Mouse (Mus musculus) thymus, adult 2 months (tissue): ENCODE results near the gene Fgf11. TPM values are rescaled to one million over a fixed set of nuclear protein-coding genes. Genes with fewer than 3 reads are reported as not detected.
A peak's percentile ranks its signal among the peaks of the same experiment; 100 is the strongest.

Source experiments
- DNase-seq: peaks from one replicate; pipeline ENCODE4 v3.0.0; 2021
- H3K27ac ChIP-seq: fragments of 200-500 bp; 2 replicates; pipeline ENCODE4 v1.5.1; 2012; ENCODE audit warnings: low read length, control low read depth; ENCODE audit not compliant: control insufficient read depth, insufficient read depth
- H3K27me3 ChIP-seq: fragments of 200-500 bp; 2 replicates; pipeline ENCODE4 v1.6.1; 2012; ENCODE audit warnings: mild to moderate bottlenecking, low read length, moderate library complexity, mixed read lengths; ENCODE audit not compliant: control insufficient read depth, insufficient read depth
- H3K36me3 ChIP-seq: fragments of 200-500 bp; 2 replicates; pipeline ENCODE4 v1.6.1; 2012; ENCODE audit warnings: mild to moderate bottlenecking, low read length, moderate library complexity; ENCODE audit not compliant: control insufficient read depth, insufficient read depth
- H3K4me1 ChIP-seq: fragments of 200-500 bp; replicated peaks from 2 replicates; pipeline ENCODE4 v1.6.1; 2012; ENCODE audit warnings: low read length; ENCODE audit not compliant: control insufficient read depth, insufficient read depth
- H3K4me3 ChIP-seq: fragments of 200-500 bp; 2 replicates; pipeline ENCODE4 v1.5.1; 2012; ENCODE audit warnings: mild to moderate bottlenecking, low read length, control low read depth, moderate library complexity; ENCODE audit not compliant: control insufficient read depth, insufficient read depth
- CTCF ChIP-seq: fragments of 200-500 bp; IDR thresholded peaks from 2 replicates; pipeline ENCODE4 v1.5.1; 2012; ENCODE audit warnings: mild to moderate bottlenecking, control low read depth, low read length, moderate library complexity, borderline replicate concordance; ENCODE audit not compliant: control insufficient read depth, poor library complexity, insufficient read depth; ENCODE audit errors: extremely low read depth
- POLR2A ChIP-seq: fragments of 200-500 bp; IDR thresholded peaks from 2 replicates; pipeline ENCODE4 v1.6.1; 2012; ENCODE audit warnings: mild to moderate bottlenecking, low read length, control low read depth, moderate library complexity; ENCODE audit not compliant: control insufficient read depth, poor library complexity, insufficient read depth; ENCODE audit errors: extremely low read depth
- WGBS: fragments of 180-500 bp; shearing (Covaris S2); methylation state at CpG from one replicate; pipeline ENCODE4 v1.1.7; 2018; 5-methylcytosine and 5-hydroxymethylcytosine counted together
- polyA plus RNA-seq: library from polyadenylated mRNA; depleted of rRNA; stranded (reverse); fragments of >200 nt; gene quantifications from 2 replicates; pipeline ENCODE4 v1.2.3, GENCODE M21; 2012

The Fgf11 gene
- polyA plus RNA-seq, 1 experiment, result 2.4 TPM

GRCm38 (mm10) chr11:69766872-69767624 lies 34.6 kb downstream of the Fgf11 start:
- no peak overlapping the region for H3K4me3 ChIP-seq
- no peak for DNase-seq
- no peak overlapping the region for H3K27ac ChIP-seq
- H3K4me1 ChIP-seq, result peaks cover 22% of the 10 kb centered on the region
- 88% methylated on average over 13 of the region's 13 CpGs for WGBS
- no peaks in the 10 kb centered on the region for H3K27me3 ChIP-seq
- H3K36me3 ChIP-seq, result no peaks in the 10 kb centered on the region
- TF ChIP-seq POLR2A (no peak), CTCF (no peak)

GRCm38 (mm10) chr11:69766126-69766609 lies 35.5 kb downstream of the Fgf11 start:
- Histone ChIP-seq H3K27ac (peak overlapping the region; percentile 63), H3K4me1 (peaks cover 26% of the 10 kb centered on the region), H3K36me3 (no peaks in the 10 kb centered on the region), H3K27me3 (no peaks in the 10 kb centered on the region), H3K4me3 (peak overlapping the region; percentile 89)
- WGBS, result under 1% methylated on average over 37 of the region's 37 CpGs
- DNase-seq, result peak; percentile 88
- TF ChIP-seq CTCF (0 out of 2 replicates have a peak, but pooled peaks have one; percentile 10), POLR2A (peak; percentile 12; the same call in 1 of the 2 replicates)

- peak; percentile 49 for DNase-seq
- peak within 1 kb of the TSS; percentile 72 for H3K27ac ChIP-seq
- H3K27me3 ChIP-seq, result no peaks in the 10 kb centered on the region
- TF ChIP-seq POLR2A (peak; percentile 15), CTCF (no peak)
- peaks cover 26% of the 10 kb centered on the region for H3K4me1 ChIP-seq
- WGBS, result 17% methylated on average over 46 of the region's 55 CpGs
- no peaks in the 10 kb centered on the region for H3K36me3 ChIP-seq
- H3K4me3 ChIP-seq, result peak within 1 kb of the TSS; percentile 89
Measured at GRCm38 (mm10) chr11:69765221-69766125, 36.2 kb downstream of the Fgf11 start, which contains the start of gene Zbtb4. Zbtb4 (plus strand) TSS chr11:69765912.

GRCm38 (mm10) chr11:69763551-69763950 lies 38.1 kb downstream of the Fgf11 start:
- no peak for DNase-seq
- Histone ChIP-seq H3K27me3 (no peaks in the 10 kb centered on the region), H3K36me3 (no peaks in the 10 kb centered on the region), H3K27ac (no peak overlapping the region), H3K4me1 (peaks cover 31% of the 10 kb centered on the region), H3K4me3 (no peak overlapping the region)
- TF ChIP-seq POLR2A (no peak), CTCF (no peak)
- WGBS, result 92% methylated on average over 7 of the region's 7 CpGs

DNA sequence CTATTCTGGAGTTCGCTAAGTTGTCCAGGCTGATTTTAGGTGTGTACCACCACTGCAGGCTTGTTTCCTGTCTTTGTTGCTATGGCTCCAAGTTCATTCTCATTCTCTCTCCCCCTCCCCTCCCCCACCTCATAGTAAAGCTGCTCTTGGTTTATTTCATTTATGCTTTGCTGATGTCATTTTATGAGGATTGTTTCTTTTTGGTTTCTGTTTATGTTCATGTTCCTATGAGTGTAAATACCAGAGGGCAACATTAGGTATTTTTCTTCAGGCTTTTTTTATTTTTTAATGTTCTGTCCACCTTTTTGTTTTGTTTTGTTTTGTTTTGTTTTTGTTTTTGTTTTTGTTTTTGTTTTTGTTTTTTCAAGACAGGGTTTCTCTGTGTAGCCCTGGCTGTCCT lies 39.8 kb downstream of the Fgf11 start, which contains the start of gene Slc35g3:
Gene Slc35g3 (minus strand): TSS at position 101 of the 400 bp plus-strand sequence.
- DNase-seq, result no peak

DNA sequence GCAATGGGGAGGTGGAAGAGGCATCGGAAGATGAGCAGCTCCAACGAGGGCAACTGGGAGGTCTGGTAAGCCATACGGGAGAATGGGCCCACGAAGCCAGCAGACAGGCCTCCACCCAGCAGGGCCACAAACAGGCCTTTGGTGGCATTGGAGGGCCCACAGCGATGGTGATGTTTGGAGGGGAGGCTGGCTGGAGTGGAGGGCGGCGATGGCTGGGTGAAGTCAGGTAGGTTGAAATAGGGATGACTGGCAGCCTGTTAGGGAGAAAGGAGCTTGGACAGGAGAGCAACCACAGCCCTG lies 40.8 kb downstream of the Fgf11 start:
- Histone ChIP-seq H3K36me3 (no peaks in the 10 kb centered on the region), H3K27me3 (no peaks in the 10 kb centered on the region), H3K4me1 (peaks cover 19% of the 10 kb centered on the region), H3K4me3 (no peak overlapping the region), H3K27ac (no peak overlapping the region)
- TF ChIP-seq POLR2A (no peak), CTCF (no peak)
- 96% methylated on average over 7 of the region's 7 CpGs for WGBS
- DNase-seq, result no peak

More for the DNA sequence above, 39.8 kb downstream of the Fgf11 start, which contains the start of gene Slc35g3:
- Histone ChIP-seq H3K36me3 (no peaks in the 10 kb centered on the region), H3K4me3 (no peak within 1 kb of the TSS), H3K4me1 (peaks cover 20% of the 10 kb centered on the region), H3K27ac (no peak within 1 kb of the TSS), H3K27me3 (no peaks in the 10 kb centered on the region)
- no peak for TF ChIP-seq CTCF
- no peak for TF ChIP-seq POLR2A
- 61% methylated on average over 1 of the region's 1 CpGs for WGBS
